Mouse (Mus musculus) activated CD4-positive, CD25-positive, alpha-beta regulatory T cell, adult 9 weeks (primary cell): ENCODE results near the gene Dock10. TPM values are rescaled to one million over a fixed set of nuclear protein-coding genes. Genes with fewer than 3 reads are reported as not detected.

ENCODE experiments used
- polyA plus RNA-seq: library from polyadenylated mRNA; unstranded; fragments of 100-300 nt; shearing (Covaris generic); gene quantifications from one replicate; pipeline ENCODE4 v1.2.1, GENCODE M21; 2017

Gene Dock10
- 157 TPM for polyA plus RNA-seq

DNA sequence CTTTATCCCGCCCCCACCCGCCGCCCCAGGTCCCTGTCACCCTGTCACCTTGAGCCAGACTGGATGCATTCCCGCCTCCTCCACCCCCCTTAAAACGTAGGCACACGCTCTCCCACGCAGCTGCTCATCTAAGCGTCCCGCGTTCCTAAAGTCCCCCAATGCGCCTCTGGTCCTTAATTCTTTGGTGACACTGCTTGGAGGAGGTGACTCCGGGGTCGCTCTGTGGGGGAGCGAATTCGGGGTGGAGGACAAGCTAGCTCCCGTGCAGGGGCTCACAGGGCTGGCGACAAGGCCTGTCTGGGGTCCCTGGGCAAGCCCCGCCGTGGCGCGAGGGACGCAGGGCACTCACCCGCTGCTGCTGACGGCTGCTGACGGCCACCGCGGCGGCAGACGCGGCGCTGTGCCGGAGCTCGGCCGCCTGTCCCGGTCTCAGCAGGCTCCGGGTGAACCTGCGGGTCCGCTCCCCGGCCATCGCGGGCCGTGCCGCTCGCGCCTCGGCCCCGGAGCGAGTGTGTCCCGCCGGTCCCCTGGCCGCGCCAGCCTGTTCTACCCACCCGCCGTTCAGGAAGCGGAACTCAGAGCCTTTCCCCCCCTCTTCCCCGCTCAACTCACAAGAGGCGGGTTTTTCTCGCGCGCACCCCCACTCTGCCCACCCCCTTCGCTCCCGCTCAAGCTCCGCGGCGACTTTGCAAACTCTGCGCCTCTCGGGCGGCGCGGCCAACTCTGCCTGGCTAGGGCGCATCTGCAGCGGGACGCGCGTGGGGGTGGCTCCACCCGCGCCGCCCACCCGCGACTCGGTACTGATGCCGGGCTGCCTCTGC, at the start of gene Dock10:
TSS of gene Dock10 (minus strand) at position 551 of the 821 bp plus-strand sequence.

GRCm38 (mm10) chr1:80461348-80461747, 297.0 kb downstream of the Dock10 start, which contains the start of gene Gm45261:
Gene Gm45261, minus strand, starts transcription at chr1:80461448.

